Mouse (Mus musculus) kidney, adult 2 months (tissue): ENCODE measurements around the gene Prkab2.

Experiments used
- CTCF ChIP-seq: fragments of 200-500 bp; conservative IDR thresholded peaks from 2 replicates; pipeline ENCODE4 v1.5.1; 2011; ENCODE audit warnings: low read depth, mild to moderate bottlenecking, control low read depth, low read length, moderate library complexity, mixed read lengths; ENCODE audit not compliant: insufficient read depth, insufficient read length
- POLR2A ChIP-seq: fragments of 200-500 bp; IDR thresholded peaks from one replicate; pipeline ENCODE4 v1.6.1; 2011; ENCODE audit warnings: low read depth, low read length, control low read depth

- no peak for TF ChIP-seq POLR2A
- TF ChIP-seq CTCF = no peak
Observed at GRCm38 (mm10) chr3:97633456-97633855, 24.5 kb upstream of the Prkab2 start.
